Mouse (Mus musculus): ENCODE results near the gene Entpd7. TPM values are rescaled to one million over a fixed set of nuclear protein-coding genes. Genes with fewer than 3 reads are reported as not detected.

Entpd7 gene
- polyA plus RNA-seq, 1 experiment from 2014 or later: 7.1 TPM

GRCm38 (mm10) chr19:43769366-43769960 is 80.0 kb downstream of the Entpd7 start:
- no peaks in the 10 kb centered on the region for H3K27me3 ChIP-seq (ENCODE audit: control insufficient read depth, insufficient read depth, low read depth, low read length)
- no peaks in the 10 kb centered on the region for H3K36me3 ChIP-seq (ENCODE audit: control insufficient read depth, insufficient read depth, low read length)
- H3K4me2 ChIP-seq (ENCODE audit: low read length): no peak overlapping the region
- 89% methylated on average over 5 of the region's 5 CpGs for WGBS
- no peaks in the 10 kb centered on the region for H3K9me3 ChIP-seq (replicated peaks; ENCODE audit: control insufficient read depth, low read length, poor library complexity, severe bottlenecking)
- H3K9ac ChIP-seq (ENCODE audit: low read depth, low read length): no peak overlapping the region
- no peaks in the 10 kb centered on the region for H3K4me1 ChIP-seq (ENCODE audit: control insufficient read depth, insufficient read depth, low read length)
- no peak overlapping the region for H3K4me3 ChIP-seq (ENCODE audit: low read depth, low read length)
- no peak for ATAC-seq
- no peak overlapping the region for H3K27ac ChIP-seq (ENCODE audit: low read length)

- 95% methylated on average over 4 of the region's 4 CpGs for WGBS
- Histone ChIP-seq H3K27me3 (ENCODE audit: control insufficient read depth, insufficient read depth, low read depth, low read length) (no peaks in the 10 kb centered on the region), H3K27ac (ENCODE audit: low read length) (no peak overlapping the region), H3K4me2 (ENCODE audit: low read length) (no peak overlapping the region), H3K4me1 (ENCODE audit: control insufficient read depth, insufficient read depth, low read length) (no peaks in the 10 kb centered on the region), H3K36me3 (ENCODE audit: control insufficient read depth, insufficient read depth, low read length) (no peaks in the 10 kb centered on the region), H3K9me3 (replicated peaks; ENCODE audit: control insufficient read depth, low read length, poor library complexity, severe bottlenecking) (no peaks in the 10 kb centered on the region), H3K4me3 (ENCODE audit: low read depth, low read length) (no peak overlapping the region), H3K9ac (ENCODE audit: low read depth, low read length) (no peak overlapping the region)
- no peak for ATAC-seq
Observed at GRCm38 (mm10) chr19:43770584-43770983, 81.1 kb downstream of the Entpd7 start.

GRCm38 (mm10) chr19:43771499-43771969 is 82.1 kb downstream of the Entpd7 start:
- H3K36me3 ChIP-seq (ENCODE audit: control insufficient read depth, insufficient read depth, low read length): no peaks in the 10 kb centered on the region
- ATAC-seq: no peak
- no peaks in the 10 kb centered on the region for H3K9me3 ChIP-seq (replicated peaks; ENCODE audit: control insufficient read depth, low read length, poor library complexity, severe bottlenecking)
- H3K9ac ChIP-seq (ENCODE audit: low read depth, low read length): no peak overlapping the region
- H3K4me1 ChIP-seq (ENCODE audit: control insufficient read depth, insufficient read depth, low read length): no peaks in the 10 kb centered on the region
- H3K4me2 ChIP-seq (ENCODE audit: low read length): no peak overlapping the region
- H3K27ac ChIP-seq (ENCODE audit: low read length): no peak overlapping the region
- H3K27me3 ChIP-seq (ENCODE audit: control insufficient read depth, insufficient read depth, low read depth, low read length): no peaks in the 10 kb centered on the region
- WGBS: 92% methylated on average over 5 of the region's 5 CpGs
- no peak overlapping the region for H3K4me3 ChIP-seq (ENCODE audit: low read depth, low read length)

GRCm38 (mm10) chr19:43772311-43772710 is 82.8 kb downstream of the Entpd7 start:
- no peaks in the 10 kb centered on the region for H3K4me1 ChIP-seq (ENCODE audit: control insufficient read depth, insufficient read depth, low read length)
- WGBS: 46% methylated on average over 6 of the region's 6 CpGs
- no peaks in the 10 kb centered on the region for H3K9me3 ChIP-seq (replicated peaks; ENCODE audit: control insufficient read depth, low read length, poor library complexity, severe bottlenecking)
- H3K4me2 ChIP-seq (ENCODE audit: low read length): no peak overlapping the region
- H3K4me3 ChIP-seq (ENCODE audit: low read depth, low read length): no peak overlapping the region
- ATAC-seq: no peak
- H3K36me3 ChIP-seq (ENCODE audit: control insufficient read depth, insufficient read depth, low read length): no peaks in the 10 kb centered on the region
- H3K9ac ChIP-seq (ENCODE audit: low read depth, low read length): no peak overlapping the region
- no peak overlapping the region for H3K27ac ChIP-seq (ENCODE audit: low read length)
- no peaks in the 10 kb centered on the region for H3K27me3 ChIP-seq (ENCODE audit: control insufficient read depth, insufficient read depth, low read depth, low read length)

GRCm38 (mm10) chr19:43775433-43775832 is 86.0 kb downstream of the Entpd7 start:
- Histone ChIP-seq H3K9ac (ENCODE audit: low read depth, low read length) (no peak overlapping the region), H3K4me3 (ENCODE audit: low read depth, low read length) (no peak overlapping the region), H3K4me2 (ENCODE audit: low read length) (no peak overlapping the region), H3K27ac (ENCODE audit: low read length) (no peak overlapping the region), H3K9me3 (replicated peaks; ENCODE audit: control insufficient read depth, low read length, poor library complexity, severe bottlenecking) (no peaks in the 10 kb centered on the region), H3K27me3 (ENCODE audit: control insufficient read depth, insufficient read depth, low read depth, low read length) (no peaks in the 10 kb centered on the region), H3K36me3 (ENCODE audit: control insufficient read depth, insufficient read depth, low read length) (no peaks in the 10 kb centered on the region), H3K4me1 (ENCODE audit: control insufficient read depth, insufficient read depth, low read length) (no peaks in the 10 kb centered on the region)
- ATAC-seq: no peak
- 83% methylated on average over 10 of the region's 10 CpGs for WGBS

- H3K9me3 ChIP-seq (replicated peaks; ENCODE audit: control insufficient read depth, low read length, poor library complexity, severe bottlenecking): no peaks in the 10 kb centered on the region
- no peak for ATAC-seq
- H3K4me3 ChIP-seq (ENCODE audit: low read depth, low read length): no peak overlapping the region
- no peaks in the 10 kb centered on the region for H3K4me1 ChIP-seq (ENCODE audit: control insufficient read depth, insufficient read depth, low read length)
- H3K9ac ChIP-seq (ENCODE audit: low read depth, low read length): no peak overlapping the region
- no peak overlapping the region for H3K4me2 ChIP-seq (ENCODE audit: low read length)
- H3K27me3 ChIP-seq (ENCODE audit: control insufficient read depth, insufficient read depth, low read depth, low read length): no peaks in the 10 kb centered on the region
- H3K27ac ChIP-seq (ENCODE audit: low read length): no peak overlapping the region
- WGBS: 82% methylated on average over 4 of the region's 4 CpGs
- no peaks in the 10 kb centered on the region for H3K36me3 ChIP-seq (ENCODE audit: control insufficient read depth, insufficient read depth, low read length)
Observed at GRCm38 (mm10) chr19:43776561-43776960, 87.1 kb downstream of the Entpd7 start.

GRCm38 (mm10) chr19:43777308-43777707 is 87.8 kb downstream of the Entpd7 start:
- Histone ChIP-seq H3K4me2 (ENCODE audit: low read length) (no peak overlapping the region), H3K9me3 (replicated peaks; ENCODE audit: control insufficient read depth, low read length, poor library complexity, severe bottlenecking) (no peaks in the 10 kb centered on the region), H3K36me3 (ENCODE audit: control insufficient read depth, insufficient read depth, low read length) (no peaks in the 10 kb centered on the region), H3K27me3 (ENCODE audit: control insufficient read depth, insufficient read depth, low read depth, low read length) (no peaks in the 10 kb centered on the region), H3K4me3 (ENCODE audit: low read depth, low read length) (no peak overlapping the region), H3K27ac (ENCODE audit: low read length) (no peak overlapping the region), H3K9ac (ENCODE audit: low read depth, low read length) (no peak overlapping the region), H3K4me1 (ENCODE audit: control insufficient read depth, insufficient read depth, low read length) (no peaks in the 10 kb centered on the region)
- 77% methylated on average over 2 of the region's 2 CpGs for WGBS
- no peak for ATAC-seq

GRCm38 (mm10) chr19:43780391-43780790 is 90.9 kb downstream of the Entpd7 start:
- Histone ChIP-seq H3K27ac (ENCODE audit: low read length) (no peak overlapping the region), H3K4me1 (ENCODE audit: control insufficient read depth, insufficient read depth, low read length) (no peaks in the 10 kb centered on the region), H3K4me2 (ENCODE audit: low read length) (no peak overlapping the region), H3K4me3 (ENCODE audit: low read depth, low read length) (no peak overlapping the region), H3K9me3 (replicated peaks; ENCODE audit: control insufficient read depth, low read length, poor library complexity, severe bottlenecking) (no peaks in the 10 kb centered on the region), H3K36me3 (ENCODE audit: control insufficient read depth, insufficient read depth, low read length) (no peaks in the 10 kb centered on the region), H3K9ac (ENCODE audit: low read depth, low read length) (no peak overlapping the region), H3K27me3 (ENCODE audit: control insufficient read depth, insufficient read depth, low read depth, low read length) (no peaks in the 10 kb centered on the region)
- 92% methylated on average over 5 of the region's 5 CpGs for WGBS
- no peak for ATAC-seq

- Histone ChIP-seq H3K4me3 (ENCODE audit: low read depth, low read length) (no peak within 1 kb of the TSS), H3K9ac (ENCODE audit: low read depth, low read length) (no peak within 1 kb of the TSS), H3K36me3 (ENCODE audit: control insufficient read depth, insufficient read depth, low read length) (no peaks in the 10 kb centered on the region), H3K27ac (ENCODE audit: low read length) (no peak within 1 kb of the TSS), H3K9me3 (replicated peaks; ENCODE audit: control insufficient read depth, low read length, poor library complexity, severe bottlenecking) (no peaks in the 10 kb centered on the region), H3K27me3 (ENCODE audit: control insufficient read depth, insufficient read depth, low read depth, low read length) (no peaks in the 10 kb centered on the region), H3K4me1 (ENCODE audit: control insufficient read depth, insufficient read depth, low read length) (no peaks in the 10 kb centered on the region), H3K4me2 (ENCODE audit: low read length) (no peak within 1 kb of the TSS)
- whole genome bisulfite sequencing: 85% methylated on average over 3 of the region's 3 CpGs
- ATAC-seq: no peak
Observed at GRCm38 (mm10) chr19:43781980-43782379, 92.5 kb downstream of the Entpd7 start, which contains the start of gene Abcc2. TSS of gene Abcc2 (plus strand) at chr19:43782192.
